Mouse (Mus musculus) cortical plate, adult 2 months (tissue): ENCODE data around the gene Rrnad1.

ENCODE experiments used
- CTCF ChIP-seq: fragments of 200-500 bp; IDR thresholded peaks from 2 replicates; pipeline ENCODE4 v1.5.1; 2011; ENCODE audit warnings: mild to moderate bottlenecking, control low read depth, low read length; ENCODE audit not compliant: insufficient read depth; ENCODE audit errors: extremely low read depth
- POLR2A ChIP-seq: fragments of 200-500 bp; IDR thresholded peaks from 2 replicates; pipeline ENCODE4 v1.6.1; 2011; ENCODE audit warnings: mild to moderate bottlenecking, low read length, control low read depth; ENCODE audit not compliant: insufficient read depth; ENCODE audit errors: extremely low read depth

GRCm38 (mm10) chr3:87947056-87947810 is 16.7 kb upstream of the Rrnad1 start:
- TF ChIP-seq POLR2A: no peak
- no peak for TF ChIP-seq CTCF
